Mouse (Mus musculus) midbrain, postnatal 0 days (tissue): ENCODE results near the gene Hspg2. TPM values are rescaled to one million over a fixed set of nuclear protein-coding genes. Genes with fewer than 3 reads are reported as not detected.

Experiments used
- ATAC-seq: fragments of 200-750 bp; cut with Nextera tagmentation; 2 replicates; pipeline ENCODE4 v1.8.0; 2017; ENCODE audit warnings: moderate number of reproducible peaks, mild to moderate bottlenecking, moderate TSS enrichment, moderate library complexity; ENCODE audit not compliant: low FRiP score
- DNase-seq: peaks from one replicate; pipeline ENCODE4 v3.0.0-alpha.2; 2015; ENCODE audit warnings: low spot score
- H3K27ac ChIP-seq: fragments of 300-500 bp; sonication (generic); 2 replicates; pipeline ENCODE4 v1.5.1; 2014; ENCODE audit warnings: low read depth, mild to moderate bottlenecking, low read length, mixed read lengths
- H3K27me3 ChIP-seq: fragments of 300-500 bp; sonication (generic); 2 replicates; pipeline ENCODE4 v1.6.1; 2014; ENCODE audit warnings: low read length, control low read depth, mixed read lengths; ENCODE audit not compliant: insufficient read depth
- H3K36me3 ChIP-seq: fragments of 300-500 bp; sonication (generic); 2 replicates; pipeline ENCODE4 v1.6.1; 2014; ENCODE audit warnings: low read length, control low read depth, mixed read lengths; ENCODE audit not compliant: insufficient read depth
- H3K4me1 ChIP-seq: fragments of 300-500 bp; sonication (generic); 2 replicates; pipeline ENCODE4 v1.6.1; 2014; ENCODE audit warnings: mild to moderate bottlenecking, control low read depth, antibody characterized with exemption, low read length, mixed read lengths; ENCODE audit not compliant: insufficient read depth
- H3K4me2 ChIP-seq: fragments of 300-500 bp; sonication (generic); 2 replicates; pipeline ENCODE4 v1.6.1; 2014; ENCODE audit warnings: low read depth, mild to moderate bottlenecking, low read length, mixed read lengths; ENCODE audit not compliant: poor library complexity, severe bottlenecking
- H3K4me3 ChIP-seq: fragments of 300-500 bp; sonication (generic); 2 replicates; pipeline ENCODE4 v1.5.1; 2014; ENCODE audit warnings: low read depth, mild to moderate bottlenecking, low read length, moderate library complexity
- H3K9ac ChIP-seq: fragments of 300-500 bp; sonication (generic); replicated peaks from 2 replicates; pipeline ENCODE4 v1.6.1; 2014; ENCODE audit warnings: mild to moderate bottlenecking, low read length, moderate library complexity, mixed read lengths; ENCODE audit not compliant: poor library complexity, severe bottlenecking
- H3K9me3 ChIP-seq: fragments of 300-500 bp; sonication (generic); 2 replicates; pipeline ENCODE4 v1.6.1; 2016; ENCODE audit warnings: low read length, control low read depth
- CTCF ChIP-seq: IDR thresholded peaks from 2 replicates; pipeline ENCODE4 v1.5.1; 2016; ENCODE audit warnings: antibody characterized with exemption, mild to moderate bottlenecking
- WGBS: fragments of 180-500 bp; shearing (Covaris S2); extraction: QIAGEN DNeasy Blood & Tissue Kit; methylation state at CpG from one replicate; pipeline ENCODE4 v1.1.7; 2014; 5-methylcytosine and 5-hydroxymethylcytosine counted together
- polyA plus RNA-seq: library from polyadenylated mRNA; unstranded; fragments of >200 nt; fragmentation: Nextera tagmentation; extraction: Ambion mirVana; gene quantifications from 2 replicates; pipeline ENCODE4 v1.2.1, GENCODE M21; 2015
- total RNA-seq: library from RNA; depleted of rRNA; stranded (reverse); fragments of >200 nt; gene quantifications from 2 replicates; pipeline ENCODE4 v1.2.3, GENCODE M21; 2014

Gene Hspg2
- total and polyA plus RNA-seq, 2 experiments from 2014 or later: 2.2 to 30.5 TPM

GRCm38 (mm10) chr4:137480993-137481340 lies 12.4 kb downstream of the Hspg2 start:
- H3K36me3 ChIP-seq: no peaks in the 10 kb centered on the region
- H3K9me3 ChIP-seq: no peaks in the 10 kb centered on the region
- H3K4me3 ChIP-seq: no peak overlapping the region
- DNase-seq (no peak), ATAC-seq (no peak)
- WGBS: 20% methylated on average over 1 of the region's 1 CpGs
- TF ChIP-seq CTCF: no peak
- no peak overlapping the region for H3K4me2 ChIP-seq
- H3K9ac ChIP-seq: no peak overlapping the region
- H3K27ac ChIP-seq: no peak overlapping the region
- no peaks in the 10 kb centered on the region for H3K4me1 ChIP-seq
- no peaks in the 10 kb centered on the region for H3K27me3 ChIP-seq

- H3K9me3 ChIP-seq: no peaks in the 10 kb centered on the region
- no peaks in the 10 kb centered on the region for H3K36me3 ChIP-seq
- DNase-seq (no peak), ATAC-seq (no peak)
- H3K4me1 ChIP-seq: peaks cover 3% of the 10 kb centered on the region; the same call in 1 of the 2 replicates
- 70% methylated on average over 13 of the region's 13 CpGs for WGBS
- no peak for TF ChIP-seq CTCF
- H3K27me3 ChIP-seq: no peaks in the 10 kb centered on the region
- H3K27ac ChIP-seq: no peak overlapping the region
- no peak overlapping the region for H3K4me2 ChIP-seq
- no peak overlapping the region for H3K9ac ChIP-seq
- no peak overlapping the region for H3K4me3 ChIP-seq
These were observed 12.9 kb downstream of the Hspg2 start for GRCm38 (mm10) chr4:137481381-137482030.

GRCm38 (mm10) chr4:137483871-137484270 lies 15.3 kb downstream of the Hspg2 start:
- Histone ChIP-seq H3K36me3 (no peaks in the 10 kb centered on the region), H3K27me3 (no peaks in the 10 kb centered on the region), H3K9ac (no peak overlapping the region), H3K27ac (no peak overlapping the region), H3K4me3 (no peak overlapping the region), H3K4me2 (no peak overlapping the region), H3K9me3 (no peaks in the 10 kb centered on the region), H3K4me1 (peaks cover 6% of the 10 kb centered on the region; the same call in 1 of the 2 replicates)
- ATAC-seq: no peak
- no peak for TF ChIP-seq CTCF
- 85% methylated on average over 16 of the region's 16 CpGs for WGBS
- DNase-seq: no peak

- Histone ChIP-seq H3K27ac (no peak overlapping the region), H3K36me3 (no peaks in the 10 kb centered on the region), H3K9ac (no peak overlapping the region), H3K27me3 (no peaks in the 10 kb centered on the region), H3K4me3 (no peak overlapping the region), H3K4me2 (no peak overlapping the region), H3K4me1 (peaks cover 10% of the 10 kb centered on the region; the same call in 1 of the 2 replicates), H3K9me3 (no peaks in the 10 kb centered on the region)
- ATAC-seq (no peak), DNase-seq (peak; percentile 73)
- TF ChIP-seq CTCF: no peak
- WGBS: 61% methylated on average over 7 of the region's 7 CpGs
These were observed 16.0 kb downstream of the Hspg2 start for GRCm38 (mm10) chr4:137484586-137484985.

GRCm38 (mm10) chr4:137485258-137485960 lies 16.8 kb downstream of the Hspg2 start:
- Histone ChIP-seq H3K36me3 (no peaks in the 10 kb centered on the region), H3K4me1 (peaks cover 10% of the 10 kb centered on the region; the same call in 1 of the 2 replicates), H3K4me3 (no peak overlapping the region), H3K4me2 (no peak overlapping the region), H3K9ac (no peak overlapping the region), H3K9me3 (no peaks in the 10 kb centered on the region), H3K27me3 (no peaks in the 10 kb centered on the region), H3K27ac (no peak overlapping the region)
- ATAC-seq (no peak), DNase-seq (no peak)
- TF ChIP-seq CTCF: no peak
- WGBS: 54% methylated on average over 14 of the region's 14 CpGs
